Mouse (Mus musculus): ENCODE data around the gene Ttc30a2.

Ttc30a2 gene

GRCm38 (mm10) chr2:75929786-75930444, 48.1 kb downstream of the Ttc30a2 start:
- no peak for DNase-seq (ENCODE audit: low read depth, low spot score)

GRCm38 (mm10) chr2:75929141-75929540, 48.8 kb downstream of the Ttc30a2 start:
- DNase-seq (ENCODE audit: low read depth, low spot score), result no peak

- no peak for DNase-seq (ENCODE audit: low read depth, low spot score)
Measured at GRCm38 (mm10) chr2:75928011-75928410, 50.0 kb downstream of the Ttc30a2 start.

DNA sequence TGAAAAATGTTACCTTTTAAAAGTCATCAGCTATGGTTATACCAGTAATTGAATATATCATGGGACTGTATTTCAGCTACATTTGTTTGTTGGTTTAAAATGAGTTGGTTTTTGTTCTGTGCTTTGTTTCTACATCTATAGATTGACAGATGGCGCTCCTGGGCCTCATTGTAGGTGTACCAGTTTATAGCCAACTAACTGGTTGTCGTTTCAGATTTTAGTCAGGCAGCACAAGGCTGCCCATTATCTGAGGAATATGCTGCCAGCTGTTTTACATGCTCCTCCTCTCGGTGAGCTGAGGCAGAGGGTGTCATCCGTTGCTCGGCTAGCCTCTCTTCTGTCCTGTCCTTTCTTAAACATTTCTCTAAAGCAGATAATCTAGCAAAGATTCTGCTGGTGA, 51.9 kb downstream of the Ttc30a2 start:
- no peak for DNase-seq (ENCODE audit: low read depth, low spot score)
